Mouse (Mus musculus) lung, postnatal 0 days (tissue): Measurements from ENCODE around the gene Zfp428. TPM values are rescaled to one million over a fixed set of nuclear protein-coding genes. Genes with fewer than 3 reads are reported as not detected.

ENCODE experiments used
- ATAC-seq: fragments of 200-750 bp; cut with Nextera tagmentation; 2 replicates; pipeline ENCODE4 v1.8.0; 2017; ENCODE audit warnings: moderate library complexity
- DNase-seq: peaks from one replicate; pipeline ENCODE4 v3.0.0-alpha.2; 2016; ENCODE audit warnings: low spot score
- H3K27ac ChIP-seq: fragments of 300-500 bp; sonication (generic); 2 replicates; pipeline ENCODE4 v1.5.1; 2014; ENCODE audit warnings: antibody characterized with exemption, mild to moderate bottlenecking, low read length, mixed read lengths
- H3K27me3 ChIP-seq: fragments of 300-500 bp; sonication (generic); replicated peaks from 2 replicates; pipeline ENCODE4 v1.6.1; 2014; ENCODE audit warnings: low read length, mixed read lengths; ENCODE audit not compliant: insufficient read depth
- H3K36me3 ChIP-seq: fragments of 300-500 bp; sonication (generic); 2 replicates; pipeline ENCODE4 v1.6.1; 2014; ENCODE audit warnings: low read length, mixed read lengths; ENCODE audit not compliant: insufficient read depth
- H3K4me1 ChIP-seq: fragments of 300-500 bp; sonication (generic); 2 replicates; pipeline ENCODE4 v1.6.1; 2014; ENCODE audit warnings: antibody characterized with exemption, low read depth, low read length, mixed read lengths; ENCODE audit not compliant: insufficient read depth
- H3K4me2 ChIP-seq: fragments of 300-500 bp; sonication (generic); replicated peaks from 2 replicates; pipeline ENCODE4 v1.6.1; 2014; ENCODE audit warnings: low read depth, mild to moderate bottlenecking, low read length, moderate library complexity, mixed read lengths
- H3K4me3 ChIP-seq: fragments of 300-500 bp; sonication (generic); 2 replicates; pipeline ENCODE4 v1.5.1; 2014; ENCODE audit warnings: low read depth, low read length
- H3K9ac ChIP-seq: fragments of 300-500 bp; sonication (generic); replicated peaks from 2 replicates; pipeline ENCODE4 v1.6.1; 2014; ENCODE audit warnings: low read depth, mild to moderate bottlenecking
- H3K9me3 ChIP-seq: fragments of 300-500 bp; sonication (generic); 2 replicates; pipeline ENCODE4 v1.6.1; 2016; ENCODE audit warnings: low read length, mixed read lengths
- CTCF ChIP-seq: IDR thresholded peaks from 2 replicates; pipeline ENCODE4 v1.5.1; 2016; ENCODE audit warnings: antibody characterized with exemption, mild to moderate bottlenecking
- EP300 ChIP-seq: IDR thresholded peaks from 2 replicates; pipeline ENCODE4 v1.6.1; 2016; ENCODE audit warnings: antibody characterized with exemption, mild to moderate bottlenecking, control low read depth
- WGBS: fragments of 180-500 bp; shearing (Covaris S2); extraction: QIAGEN DNeasy Blood & Tissue Kit; methylation state at CpG from one replicate; pipeline ENCODE4 v1.1.7; 2014; 5-methylcytosine and 5-hydroxymethylcytosine counted together
- polyA plus RNA-seq: library from polyadenylated mRNA; unstranded; fragments of >200 nt; fragmentation: Nextera tagmentation; extraction: Ambion mirVana; gene quantifications from 2 replicates; pipeline ENCODE4 v1.2.1, GENCODE M21; 2015

Zfp428 gene
- polyA plus RNA-seq, 1 experiment from 2014 or later: 17.0 TPM

DNA sequence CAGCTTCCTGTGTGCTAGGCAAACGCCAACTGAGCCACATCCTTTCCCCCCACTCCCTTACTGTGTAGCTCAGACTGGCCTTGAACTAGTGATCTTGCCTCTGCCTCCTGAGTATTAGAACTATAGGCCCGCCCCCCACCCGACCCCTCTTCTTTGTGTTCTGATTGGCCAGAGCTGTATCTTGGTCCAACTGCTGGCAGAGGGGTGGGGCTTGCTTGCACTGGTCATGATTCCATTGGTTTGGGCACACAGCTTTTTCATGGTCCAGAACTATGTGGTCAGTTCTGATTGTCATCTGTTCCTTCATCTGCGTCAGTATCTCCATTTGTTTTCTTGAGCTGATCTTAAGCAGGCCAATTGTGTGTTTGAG is 57.0 kb downstream of the Zfp428 start:
- Histone ChIP-seq H3K36me3 (peaks cover 19% of the 10 kb centered on the region), H3K27ac (no peak overlapping the region), H3K27me3 (no peaks in the 10 kb centered on the region), H3K4me2 (no peak overlapping the region), H3K9ac (no peak overlapping the region), H3K9me3 (no peaks in the 10 kb centered on the region), H3K4me3 (no peak overlapping the region), H3K4me1 (no peaks in the 10 kb centered on the region)
- no peak for TF ChIP-seq EP300
- no peak for TF ChIP-seq CTCF
- WGBS: 78% methylated on average over 4 of the region's 4 CpGs
- ATAC-seq: no peak
- no peak for DNase-seq

DNA sequence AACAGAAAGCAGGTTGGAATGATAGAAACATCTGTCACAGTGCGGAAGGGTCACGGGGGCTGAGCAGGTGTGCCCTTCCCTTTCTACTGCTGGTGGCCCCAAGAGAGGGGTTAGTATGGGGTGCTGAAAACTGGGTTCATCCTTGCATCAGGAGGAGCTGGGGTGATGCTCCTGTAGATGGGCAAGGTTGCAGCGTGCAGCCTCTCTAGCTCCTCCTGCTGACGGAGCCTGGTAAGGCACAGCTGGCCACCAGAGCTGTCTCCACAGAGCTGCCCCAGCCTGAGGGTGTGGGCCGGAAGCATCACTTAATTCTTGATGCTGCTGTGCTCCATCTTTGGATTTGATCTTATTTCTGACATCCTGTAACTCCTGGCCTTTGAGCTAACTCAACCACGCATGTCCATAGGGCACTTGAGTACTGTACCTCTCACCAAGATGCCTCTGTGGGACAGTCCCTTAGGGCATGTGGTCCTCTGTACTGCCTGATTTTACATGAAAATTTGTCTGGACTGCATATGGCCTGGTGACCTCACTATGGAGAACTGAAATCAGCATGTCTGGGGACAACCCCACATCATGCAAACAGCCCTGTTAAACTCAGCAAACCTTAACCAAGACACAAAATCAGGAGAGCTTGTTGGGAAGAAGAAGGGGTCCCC is 57.9 kb downstream of the Zfp428 start:
- DNase-seq: peak; percentile 61
- Histone ChIP-seq H3K9me3 (no peaks in the 10 kb centered on the region), H3K27ac (no peak overlapping the region), H3K4me3 (no peak overlapping the region), H3K9ac (no peak overlapping the region), H3K27me3 (no peaks in the 10 kb centered on the region), H3K4me2 (no peak overlapping the region), H3K36me3 (peaks cover 19% of the 10 kb centered on the region), H3K4me1 (no peaks in the 10 kb centered on the region)
- ATAC-seq: peak; percentile 67
- 61% methylated on average over 6 of the region's 6 CpGs for WGBS
- TF ChIP-seq CTCF (peak; percentile 88), EP300 (no peak)

Other genes starting within 250 kb of the Zfp428 start
- 4.4 and 5.3 TPM in 2 replicates for gene Zfp93, start 236.6 kb upstream of the Zfp428 start, polyA plus RNA-seq
- gene Zfp61, start 205.8 kb upstream of the Zfp428 start, polyA plus RNA-seq: 15.7 and 16.7 TPM in 2 replicates
- 5.2 and 5.7 TPM in 2 replicates for gene Zfp94, start 190.3 kb upstream of the Zfp428 start, polyA plus RNA-seq
- gene Tescl, start 173.1 kb upstream of the Zfp428 start, polyA plus RNA-seq: 0.27 TPM in 2 replicates
- gene Lypd5, start 157.8 kb upstream of the Zfp428 start, polyA plus RNA-seq: not detected in 2 replicates
- gene Kcnn4, start 136.7 kb upstream of the Zfp428 start, polyA plus RNA-seq: 2.0 and 2.6 TPM in 2 replicates
- gene Smg9, start 107.4 kb upstream of the Zfp428 start, polyA plus RNA-seq: 15.2 and 16.4 TPM in 2 replicates
- 0.24 and 0.29 TPM in 2 replicates for gene Irgc1, start 54.7 kb upstream of the Zfp428 start, polyA plus RNA-seq
- gene Plaur, start 44.5 kb upstream of the Zfp428 start, polyA plus RNA-seq: 65.8 and 72.0 TPM in 2 replicates
- gene Cadm4, start 25.0 kb upstream of the Zfp428 start, polyA plus RNA-seq: 1.7 and 1.9 TPM in 2 replicates
- gene AC161166.1, start 5.4 kb downstream of the Zfp428 start, polyA plus RNA-seq: 0.06 and 0.10 TPM in 2 replicates
- 3.5 and 4.0 TPM in 2 replicates for gene Irgq, start 23.7 kb downstream of the Zfp428 start, polyA plus RNA-seq
- 0.19 and 0.39 TPM in 2 replicates for gene Pinlyp, start 39.1 kb downstream of the Zfp428 start, polyA plus RNA-seq
- 35.4 and 37.0 TPM in 2 replicates for gene Xrcc1, start 39.3 kb downstream of the Zfp428 start, polyA plus RNA-seq
- 13.4 and 14.5 TPM in 2 replicates for gene Ethe1, start 80.5 kb downstream of the Zfp428 start, polyA plus RNA-seq
- gene Zfp575, start 80.6 kb downstream of the Zfp428 start, polyA plus RNA-seq: 1.5 TPM in 2 replicates
- 0.33 and 0.42 TPM in 2 replicates for gene Phldb3, start 103.8 kb downstream of the Zfp428 start, polyA plus RNA-seq
- gene Lypd3, start 129.5 kb downstream of the Zfp428 start, polyA plus RNA-seq: not detected in 2 replicates
- not detected in 2 replicates for gene Tex101, start 169.7 kb downstream of the Zfp428 start, polyA plus RNA-seq
- not detected in 2 replicates for gene BC049730, start 202.2 kb downstream of the Zfp428 start, polyA plus RNA-seq
- gene Gm4763, start 219.9 kb downstream of the Zfp428 start, polyA plus RNA-seq: not detected in 2 replicates